Mouse (Mus musculus): ENCODE data around the gene Arhgap9.
A peak's percentile ranks its signal among the peaks of the same experiment; 100 is the strongest.

The Arhgap9 gene

DNA sequence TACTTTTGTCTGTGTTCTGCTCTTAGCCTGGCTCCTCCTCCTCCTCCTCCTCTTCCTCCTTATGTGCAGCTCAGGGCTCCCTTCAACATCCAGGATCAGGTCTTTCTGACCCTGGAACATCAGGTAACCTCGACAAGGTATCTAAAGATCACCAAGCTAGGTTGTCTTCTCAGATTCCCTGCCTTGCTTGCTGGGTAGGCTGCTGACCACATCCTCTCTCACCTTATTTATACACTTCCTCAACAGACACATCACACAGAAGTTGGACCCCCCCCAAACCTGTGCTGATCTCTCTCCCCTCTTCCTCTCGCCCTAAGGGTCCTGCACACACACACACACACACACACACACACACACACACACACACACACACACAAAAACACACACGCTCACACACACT, at the start of gene Arhgap9:
Arhgap9 (plus strand) TSS at position 344 of the 400 bp plus-strand sequence.
- no peak for DNase-seq (ENCODE audit: low spot score)

DNA sequence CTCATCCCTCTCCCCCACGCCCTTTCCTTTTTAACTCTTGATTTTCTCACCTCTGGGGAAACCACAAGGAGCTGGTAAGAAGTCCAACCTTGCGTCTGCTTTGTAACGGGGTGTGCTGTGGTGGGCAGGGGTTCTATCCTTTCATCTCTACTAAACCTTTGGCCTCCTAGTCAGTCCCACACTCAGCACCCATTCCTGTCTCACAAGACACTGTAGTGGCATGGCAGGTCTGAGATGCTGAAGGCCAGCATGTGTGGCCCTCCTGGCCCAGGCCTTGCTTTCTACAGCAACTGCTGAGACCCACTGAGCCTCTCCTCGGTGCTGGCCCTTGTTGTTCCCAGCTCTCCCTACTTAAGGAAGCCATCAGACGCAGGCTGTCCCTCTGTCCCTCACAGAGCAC, 49.4 kb upstream of the Arhgap9 start:
- no peak for DNase-seq (ENCODE audit: low spot score)

DNA sequence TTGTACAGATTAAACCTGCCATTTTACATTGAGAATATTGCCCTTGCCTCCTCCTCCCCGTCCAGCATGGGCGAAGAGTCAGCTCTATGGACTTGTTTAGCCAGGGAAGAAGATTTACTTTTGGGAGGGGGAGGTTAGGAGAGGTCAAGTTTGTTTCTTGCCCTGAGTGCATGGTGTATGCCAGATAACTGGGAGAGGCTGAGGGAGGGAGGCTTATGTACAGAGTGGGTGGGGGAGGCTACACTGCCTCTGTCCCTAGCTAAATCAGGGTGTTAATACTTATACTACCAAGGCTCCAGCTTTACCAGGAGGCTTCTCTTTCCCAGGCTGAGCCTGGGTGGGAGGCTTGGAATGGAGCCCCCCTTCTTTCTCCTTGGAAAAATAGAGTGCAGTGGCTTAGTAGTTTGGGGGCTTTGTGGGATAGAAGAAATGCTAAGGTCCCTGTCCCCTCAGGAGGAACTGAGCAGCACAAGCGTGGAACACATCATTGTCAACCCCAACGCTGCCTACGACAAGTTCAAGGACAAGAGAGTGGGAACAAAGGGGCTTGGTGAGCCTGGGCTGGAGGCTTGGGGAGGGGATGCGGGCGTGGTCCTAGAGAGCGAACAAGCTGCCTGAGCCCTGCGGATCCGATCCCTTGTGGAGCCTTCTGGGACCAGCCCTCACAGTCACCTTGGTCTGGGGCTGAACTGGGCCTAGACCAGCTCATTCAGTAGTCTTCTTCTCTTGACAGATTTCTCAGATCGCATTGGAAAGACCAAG, 47.3 kb upstream of the Arhgap9 start:
- DNase-seq (ENCODE audit: low spot score) = no peak

DNA sequence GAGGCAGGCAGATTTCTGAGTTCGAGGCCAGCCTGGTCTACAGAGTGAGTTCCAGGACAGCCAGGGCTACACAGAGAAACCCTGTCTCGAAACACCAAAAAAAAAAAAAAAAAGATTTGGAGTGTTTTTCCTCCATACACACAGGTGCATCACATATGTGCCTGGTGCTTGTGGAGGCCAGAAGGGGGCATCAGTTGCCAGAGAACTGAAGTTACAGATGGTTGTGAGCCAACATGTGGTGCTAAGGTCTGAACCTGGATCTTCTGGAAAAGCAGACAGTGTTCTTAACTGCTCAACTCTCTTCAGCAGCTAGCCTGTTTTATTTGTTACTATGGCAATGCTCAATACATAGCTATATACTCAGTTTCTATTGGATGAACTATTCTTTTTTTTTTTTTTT, 42.0 kb upstream of the Arhgap9 start:
- no peak for DNase-seq (ENCODE audit: low spot score)

DNA sequence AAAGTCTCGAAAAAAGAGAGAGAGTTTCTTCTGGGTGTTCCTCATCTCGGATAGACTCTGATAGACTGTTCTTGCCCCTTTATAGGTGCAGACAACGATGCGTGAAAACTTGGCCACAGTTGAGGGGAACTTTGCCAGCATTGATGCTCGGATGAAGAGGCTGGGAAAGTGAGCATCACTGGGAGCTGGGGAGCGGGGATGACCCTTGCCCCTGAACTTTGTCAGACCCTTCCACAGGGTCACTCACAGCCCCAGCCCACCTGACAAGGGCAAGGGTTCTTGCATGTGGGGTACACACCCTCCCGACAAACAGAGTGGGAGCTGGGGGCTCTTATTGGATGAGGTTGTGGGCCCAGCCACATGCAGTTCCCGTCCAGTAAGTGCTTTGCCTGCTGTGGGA, 40.4 kb upstream of the Arhgap9 start:
- no peak for DNase-seq (ENCODE audit: low spot score)

DNA sequence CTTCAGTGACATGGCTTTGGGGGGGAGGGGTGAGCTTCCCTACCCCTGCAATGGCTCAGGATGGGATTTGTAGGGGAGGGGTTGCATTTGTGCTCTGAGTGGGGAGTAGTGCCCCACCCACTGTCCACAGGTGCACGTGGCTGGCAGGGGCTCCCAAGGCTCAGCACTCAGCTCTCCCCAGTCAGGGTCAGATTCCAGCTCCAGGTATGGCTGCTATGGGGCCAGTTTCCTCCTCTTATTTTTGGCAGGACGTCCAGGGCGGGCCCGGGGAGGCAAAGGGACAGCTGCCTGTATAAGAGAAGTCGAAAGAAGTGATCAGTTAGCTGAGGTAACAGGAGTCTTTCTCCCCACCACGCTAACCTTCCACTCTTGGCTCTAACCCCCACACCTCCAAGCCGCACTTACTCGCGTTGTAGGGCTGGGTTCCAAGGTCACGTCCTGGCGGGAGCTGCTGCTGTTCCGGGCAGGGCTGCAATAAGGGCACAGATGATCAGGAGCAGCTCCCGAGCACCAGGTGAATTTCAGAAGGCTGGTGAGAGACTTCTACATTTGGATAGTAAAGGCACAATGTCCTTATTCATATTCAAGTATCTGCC, 39.0 kb upstream of the Arhgap9 start:
- no peak for DNase-seq (ENCODE audit: low spot score)

DNA sequence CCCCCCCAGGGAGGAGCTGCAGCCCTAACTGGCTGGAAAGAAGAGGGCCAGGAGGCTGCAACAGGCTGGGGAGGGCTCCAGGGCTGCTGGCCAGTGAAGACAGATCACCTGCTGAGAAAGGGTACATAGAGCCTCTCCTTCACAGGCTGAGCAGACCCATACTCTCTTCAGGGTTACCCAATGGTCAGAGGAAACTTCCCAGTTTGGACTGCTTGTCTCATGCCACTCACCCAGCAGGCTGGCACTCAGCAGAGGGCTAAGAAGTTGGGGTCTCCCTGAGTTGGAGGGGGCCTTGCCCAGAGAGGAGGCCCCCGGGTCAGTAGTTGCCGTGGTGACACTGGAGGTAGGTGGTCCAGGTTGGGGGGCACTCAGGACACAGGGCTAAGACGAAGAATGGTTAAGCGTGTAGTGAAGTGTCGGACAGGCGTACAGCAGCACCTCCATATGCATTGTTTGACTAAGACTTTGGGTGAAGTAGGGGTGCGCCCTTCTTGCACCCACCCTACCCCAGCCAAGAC, 37.6 kb upstream of the Arhgap9 start:
- DNase-seq (ENCODE audit: low spot score) = no peak

DNA sequence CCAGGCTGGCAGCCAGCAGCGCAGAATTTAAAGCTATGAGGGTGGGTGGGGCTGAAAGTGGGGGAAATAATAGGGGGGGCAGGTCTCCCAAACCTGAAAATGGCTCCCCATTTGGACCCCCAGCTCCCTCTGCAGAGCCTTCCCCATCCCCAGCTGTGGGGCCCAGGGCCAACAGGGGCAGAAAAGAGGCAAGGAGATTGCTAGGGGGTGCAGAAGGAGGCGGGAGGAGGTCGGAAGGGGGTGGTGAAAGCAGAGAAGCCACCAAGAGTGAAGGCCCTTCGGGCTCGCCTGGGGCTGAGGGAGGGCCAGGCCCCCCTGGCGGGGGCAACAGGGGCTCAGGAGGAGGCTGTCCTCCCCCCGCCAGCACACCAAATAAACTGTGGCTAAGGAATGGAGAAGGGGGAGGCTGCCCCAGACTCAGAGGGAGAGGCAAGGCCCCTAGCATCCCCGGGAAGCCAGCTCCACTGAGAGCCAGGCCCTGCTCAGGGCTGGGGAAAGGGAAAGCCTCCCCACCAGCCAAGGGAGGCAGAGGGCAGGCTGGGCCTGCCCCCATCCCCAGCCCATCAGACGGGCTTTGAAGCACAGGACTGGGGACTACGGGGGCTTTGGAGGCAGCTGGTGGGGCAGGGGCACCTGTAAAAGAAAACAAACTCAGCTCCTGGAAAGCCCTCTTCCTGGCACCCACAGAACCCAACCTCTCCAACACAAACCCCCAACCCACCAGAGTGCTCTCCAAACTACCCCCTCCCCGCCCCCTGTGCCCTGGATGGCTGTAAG, 36.9 kb upstream of the Arhgap9 start:
- no peak for DNase-seq (ENCODE audit: low spot score)

DNA sequence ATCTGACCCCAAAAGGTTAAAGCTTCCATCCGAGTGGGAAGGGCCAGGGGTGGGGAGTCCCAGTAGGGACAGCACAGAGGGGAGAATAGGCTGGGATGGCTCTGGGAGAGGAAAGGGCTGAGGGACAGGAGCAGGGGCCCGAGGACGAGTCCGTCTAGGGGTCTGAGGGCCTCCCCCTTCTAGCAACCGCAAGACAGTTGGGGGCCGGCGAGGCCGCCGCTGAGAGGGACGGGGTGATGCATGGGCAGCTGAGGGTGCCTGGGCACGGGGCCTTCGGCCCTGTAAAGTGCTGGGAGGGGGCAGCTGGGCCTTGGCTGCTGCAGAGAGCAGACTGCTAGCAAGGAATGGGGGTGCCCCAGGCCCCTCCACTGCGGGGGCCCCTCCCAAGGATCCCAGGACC, 36.1 kb upstream of the Arhgap9 start:
- no peak for DNase-seq (ENCODE audit: low spot score)

DNA sequence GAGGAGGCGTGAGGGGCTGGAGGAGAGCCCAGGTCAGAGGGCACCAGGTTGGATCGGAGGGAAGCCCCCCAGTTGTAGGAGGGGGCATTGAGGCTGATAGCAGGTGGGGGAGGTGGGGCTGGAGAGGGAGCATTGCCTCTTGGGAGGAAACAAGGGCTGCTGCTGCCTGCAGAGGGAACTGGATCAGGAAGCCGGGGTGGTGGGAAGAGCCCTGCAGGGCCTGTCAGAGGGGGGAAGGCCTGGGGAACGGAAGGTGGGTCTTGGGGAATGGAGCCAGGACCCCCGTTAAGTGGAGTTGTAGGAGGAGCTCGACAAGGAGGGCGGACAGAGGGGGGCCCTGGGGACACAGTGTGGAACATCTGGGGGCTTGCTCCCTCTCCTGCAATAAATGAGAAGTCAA, 35.6 kb upstream of the Arhgap9 start:
- DNase-seq (ENCODE audit: low spot score) = no peak

DNA sequence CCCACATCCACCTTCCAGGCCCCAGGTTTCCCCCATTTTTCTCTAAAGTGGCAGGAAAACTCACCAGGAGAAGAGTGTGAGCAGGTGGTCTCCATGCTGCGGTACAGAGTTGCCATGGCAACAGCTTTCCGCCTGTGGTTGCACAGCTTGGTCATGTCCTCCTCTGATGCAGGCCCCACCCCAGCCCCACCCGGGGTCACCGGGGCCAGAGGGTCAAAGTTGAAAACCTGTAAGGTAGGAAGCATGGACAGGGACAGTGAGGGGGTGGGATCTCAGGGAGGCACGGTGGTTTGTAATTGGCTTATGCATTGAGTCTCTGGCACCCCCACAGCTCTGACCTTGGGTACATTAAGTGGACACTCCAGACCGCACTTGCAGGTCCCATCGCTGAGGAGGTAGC, 35.0 kb upstream of the Arhgap9 start:
- DNase-seq (ENCODE audit: low spot score) = peak; percentile 36

DNA sequence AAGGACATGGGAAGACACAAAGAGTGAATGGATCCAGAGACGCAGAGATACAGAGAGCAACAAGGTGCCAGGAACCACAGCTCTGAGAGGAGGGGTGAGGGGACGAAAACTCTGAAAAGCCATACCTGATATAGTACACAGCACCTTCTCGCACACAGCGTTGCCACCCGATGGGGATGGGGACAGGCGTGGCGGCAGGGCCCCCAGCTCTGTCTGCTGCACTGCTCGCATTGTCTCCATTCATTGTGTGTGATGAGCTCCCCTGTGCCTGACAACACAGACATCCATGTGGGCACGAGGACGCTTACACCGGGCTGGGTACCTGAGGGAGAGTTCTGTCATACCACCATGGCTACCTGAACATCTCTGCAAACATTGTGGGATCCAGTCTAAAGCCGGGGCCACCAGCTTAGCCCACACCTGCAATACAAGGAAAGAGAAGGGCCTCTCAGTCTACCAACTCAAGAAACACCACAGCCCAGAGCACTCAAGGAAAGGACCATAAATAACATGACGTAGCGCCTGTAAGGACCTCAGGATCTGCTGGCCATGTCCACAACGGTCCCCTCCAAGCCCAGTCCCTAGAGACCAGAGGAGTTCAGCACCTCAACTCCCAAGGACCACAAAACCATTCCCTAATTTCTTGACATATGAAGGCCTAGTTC, 34.4 kb upstream of the Arhgap9 start:
- no peak for DNase-seq (ENCODE audit: low spot score)

DNA sequence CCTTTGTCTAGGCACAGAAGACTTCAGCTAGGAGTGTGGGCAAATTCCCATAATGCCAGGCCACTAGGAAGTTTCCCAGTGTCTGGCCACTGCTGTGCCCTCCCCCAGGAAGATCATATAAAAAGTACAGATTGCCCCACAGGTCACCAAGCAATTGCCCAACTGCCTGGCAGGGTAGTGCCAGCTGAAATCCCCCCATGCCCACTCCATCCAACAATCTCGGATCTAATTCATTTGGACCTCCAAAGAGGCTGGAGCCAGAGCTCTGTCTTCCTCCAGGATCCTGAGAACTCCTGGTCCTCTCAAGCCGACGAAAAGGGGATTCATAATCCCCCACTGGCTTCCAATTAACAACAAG, 33.8 kb upstream of the Arhgap9 start:
- DNase-seq (ENCODE audit: low spot score) = no peak

DNA sequence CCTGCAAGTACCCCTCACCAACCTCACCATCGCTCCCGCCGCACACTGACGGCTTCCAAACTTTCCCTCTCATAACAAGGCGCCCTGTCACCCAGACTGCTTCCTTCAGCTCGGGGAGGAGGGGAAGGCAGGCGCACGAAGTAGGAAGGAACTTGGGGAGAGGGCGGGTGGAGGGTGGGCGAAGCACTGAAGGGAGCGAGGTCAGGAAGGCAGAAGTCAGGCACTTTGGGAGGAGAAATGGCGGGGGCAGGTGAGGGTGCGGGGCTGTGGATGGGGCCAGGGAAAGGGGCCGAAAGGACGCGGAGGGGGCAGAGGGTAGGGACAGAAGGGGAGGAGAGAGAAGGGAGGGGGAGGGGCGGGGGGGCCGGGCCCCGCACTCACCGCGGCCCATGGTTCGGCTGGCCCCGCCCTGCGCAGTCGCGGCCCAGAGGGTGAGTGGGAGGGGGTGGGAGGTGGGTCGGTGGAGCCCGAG, 33.4 kb upstream of the Arhgap9 start:
- peak; percentile 67 for DNase-seq (ENCODE audit: low spot score)

DNA sequence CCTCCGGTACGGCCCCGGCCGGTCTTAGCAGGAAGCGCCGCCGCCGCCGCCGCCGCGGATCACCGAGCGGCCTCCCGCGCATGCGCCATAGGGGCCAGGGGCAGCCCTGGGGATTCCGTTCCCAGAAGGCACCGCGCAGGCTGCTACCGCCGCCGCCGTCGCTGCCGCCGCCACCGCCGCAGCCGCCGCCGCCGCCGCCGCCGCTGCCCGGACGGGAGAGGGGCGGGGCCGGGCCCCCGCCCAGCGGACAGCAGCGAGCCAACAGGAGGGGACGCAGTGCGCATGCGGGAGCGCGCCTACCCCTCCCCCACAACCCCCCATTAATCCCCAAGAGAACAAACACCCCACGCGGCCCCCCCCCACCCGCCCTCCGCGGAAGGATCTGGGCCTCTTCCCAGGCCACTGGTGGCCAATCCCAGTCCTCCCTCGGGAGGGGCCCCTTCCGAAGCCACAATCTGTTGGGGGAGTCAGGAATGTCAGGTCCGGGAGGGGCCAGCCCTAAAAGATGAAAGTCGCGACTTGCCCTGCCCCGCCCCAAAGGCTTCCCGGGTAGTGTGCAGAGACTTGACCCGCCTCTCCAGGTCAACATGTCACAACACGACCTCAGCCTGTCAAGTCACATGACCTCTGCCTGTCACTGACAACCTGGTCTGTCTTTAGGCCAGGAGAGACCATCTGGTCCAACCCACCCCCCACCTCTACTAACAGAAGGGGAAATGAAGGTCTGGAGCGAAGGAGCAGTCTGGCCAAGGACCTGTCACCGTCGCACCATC, 32.8 kb upstream of the Arhgap9 start, which contains the start of gene Mbd6:
Mbd6 (minus strand) TSS at position 219 of the 773 bp plus-strand sequence.
- peak; percentile 91 for DNase-seq (ENCODE audit: low spot score)

DNA sequence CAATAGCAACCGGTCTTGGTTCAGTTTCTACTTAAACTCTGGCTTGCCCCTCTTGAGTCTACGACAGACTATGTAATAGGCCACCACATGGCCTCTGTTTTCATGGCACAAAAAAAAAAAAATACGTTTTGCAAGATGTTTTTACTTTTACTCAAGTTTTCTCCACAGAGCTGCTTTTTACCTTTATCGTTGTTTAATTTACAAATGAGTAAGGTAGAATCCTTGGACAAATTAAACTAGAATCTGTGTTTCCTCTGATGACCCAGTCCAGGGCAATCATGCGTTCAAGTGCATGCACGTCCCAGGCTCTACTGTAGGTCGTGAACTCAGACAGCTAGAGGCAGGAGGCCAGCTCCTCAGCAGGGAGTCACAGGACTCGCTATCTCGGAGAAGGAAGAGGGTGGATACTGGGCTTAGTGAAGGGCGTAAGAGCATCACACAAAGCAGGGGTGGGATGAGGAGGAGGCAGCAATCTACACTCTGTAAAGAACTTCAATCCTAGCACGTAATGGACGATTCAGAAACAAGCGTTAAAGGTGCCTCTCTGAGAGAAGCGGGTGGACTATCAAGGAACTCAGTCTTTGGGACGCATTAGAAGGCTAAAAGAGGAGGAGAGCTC, 32.1 kb upstream of the Arhgap9 start:
- peak; percentile 64 for DNase-seq (ENCODE audit: low spot score)

DNA sequence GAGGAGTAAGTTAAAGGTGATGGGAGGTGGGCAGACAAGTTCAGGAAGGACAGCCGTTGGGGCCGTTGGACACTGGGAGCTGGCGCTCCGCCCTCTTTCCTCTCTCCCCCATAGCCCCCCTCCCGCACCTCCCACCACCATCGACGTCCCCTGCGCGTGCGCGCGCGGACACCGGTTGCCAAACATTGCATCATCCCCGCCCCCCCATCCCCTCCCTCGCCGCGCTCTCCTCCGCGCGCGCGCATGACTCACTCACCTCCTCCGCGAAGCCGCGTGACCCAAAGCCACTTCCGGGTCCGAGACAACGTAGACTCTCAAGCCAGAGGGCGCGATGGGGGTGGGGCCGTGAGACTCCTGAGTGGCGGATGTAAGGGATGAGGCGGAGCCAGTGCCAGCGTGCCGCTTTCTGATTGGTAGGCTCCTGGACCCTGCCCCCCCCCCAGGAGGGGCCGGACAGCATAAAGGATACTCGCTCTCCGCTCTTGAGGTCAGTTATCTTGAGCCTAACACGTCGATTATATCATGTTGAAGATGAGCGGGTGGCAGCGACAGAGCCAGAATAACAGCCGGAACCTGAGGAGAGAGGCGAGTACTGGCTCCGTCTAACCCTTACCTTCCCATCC, 31.3 kb upstream of the Arhgap9 start:
- peak; percentile 100 for DNase-seq (ENCODE audit: low spot score)

DNA sequence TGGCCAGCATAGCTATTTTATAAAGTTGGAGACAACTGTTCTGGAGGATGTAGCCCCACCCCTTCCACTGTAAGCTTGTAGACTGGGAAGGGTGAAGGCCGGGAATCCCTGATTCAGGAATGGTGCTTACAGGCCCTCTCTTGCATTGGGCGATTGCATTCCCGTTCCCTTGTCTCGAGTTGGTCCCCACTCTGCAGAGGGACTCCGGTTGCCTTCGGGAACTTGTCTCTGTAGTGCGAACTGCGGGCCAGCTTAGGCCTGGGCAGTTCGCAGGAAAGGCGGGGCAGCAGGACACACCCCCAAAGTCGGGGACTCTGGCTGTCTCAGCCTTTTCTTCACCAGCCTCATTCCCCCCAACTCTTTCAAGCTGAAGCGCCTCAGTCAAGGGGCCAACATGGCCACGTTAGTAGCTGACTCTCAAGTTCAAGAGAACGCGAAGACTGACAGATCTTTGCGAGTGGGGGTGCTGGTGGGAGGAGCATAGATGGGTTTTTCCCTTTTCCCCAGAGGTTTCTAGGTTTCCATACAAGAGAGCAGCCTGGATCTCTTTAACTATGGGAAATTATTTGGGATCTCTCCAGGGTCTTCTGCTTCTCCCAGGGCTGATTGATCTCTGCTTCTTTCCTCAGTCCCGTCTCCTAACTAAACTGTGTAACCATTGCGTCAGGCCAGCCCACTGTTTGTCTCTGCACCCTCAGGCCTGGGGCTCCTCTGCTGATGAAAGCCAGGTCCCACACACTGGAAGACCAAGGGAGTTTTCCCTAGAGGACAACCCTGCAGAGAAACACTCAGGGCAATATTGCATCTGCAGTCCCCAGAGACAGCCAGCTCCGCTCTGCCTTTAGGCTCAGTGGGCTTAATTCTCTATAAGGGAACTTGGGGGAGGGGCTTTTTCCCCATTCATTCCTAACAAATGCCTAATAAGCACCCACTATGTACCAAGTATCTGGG, 30.6 kb upstream of the Arhgap9 start:
- peak; percentile 76 for DNase-seq (ENCODE audit: low spot score)

DNA sequence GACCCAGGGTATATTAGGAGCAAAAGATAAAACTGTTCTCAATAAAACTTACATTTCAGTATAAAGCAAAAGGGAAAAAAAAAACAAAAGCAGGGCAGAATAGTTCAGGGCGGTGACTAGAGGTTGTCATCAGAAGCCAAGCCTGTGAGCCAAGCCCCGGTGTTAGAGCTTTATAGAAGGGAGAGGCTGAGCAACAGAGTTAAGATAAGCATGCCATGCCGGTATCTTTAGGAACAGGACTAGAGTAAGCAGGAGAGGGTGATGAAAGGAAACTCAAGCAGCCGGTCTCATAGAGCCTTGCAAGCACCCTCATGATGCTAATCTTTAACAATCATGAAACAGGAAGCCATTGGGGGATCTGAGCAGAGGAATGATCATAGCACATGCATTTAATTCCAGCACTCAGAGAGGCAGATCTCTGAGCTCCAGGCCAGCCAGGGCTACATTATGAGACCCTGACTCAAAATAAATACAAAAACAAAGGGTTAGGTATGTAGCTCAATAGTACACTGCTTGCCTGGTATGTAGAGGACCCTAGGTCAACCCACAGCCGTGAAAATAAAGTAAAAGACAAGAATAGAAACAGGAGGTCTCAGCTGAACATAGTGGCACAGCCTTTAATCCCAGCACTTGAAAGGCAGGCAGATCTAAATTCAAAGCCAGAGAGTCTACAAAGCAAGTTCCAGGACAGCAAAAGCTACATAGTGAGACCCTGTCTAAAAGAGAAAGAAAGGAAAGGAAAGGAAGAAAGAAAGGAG, 29.7 kb upstream of the Arhgap9 start:
- DNase-seq (ENCODE audit: low spot score) = no peak
